Mouse (Mus musculus) liver, adult (tissue): ENCODE measurements around the gene Shkbp1.
A peak's percentile ranks its signal among the peaks of the same experiment; 100 is the strongest.

Source experiments
- GATA4 ChIP-seq: IDR thresholded peaks from 2 replicates; pipeline ENCODE4 v1.6.1; 2014; ENCODE audit warnings: mild to moderate bottlenecking, low read length; ENCODE audit not compliant: insufficient replicate concordance

The Shkbp1 gene

DNA sequence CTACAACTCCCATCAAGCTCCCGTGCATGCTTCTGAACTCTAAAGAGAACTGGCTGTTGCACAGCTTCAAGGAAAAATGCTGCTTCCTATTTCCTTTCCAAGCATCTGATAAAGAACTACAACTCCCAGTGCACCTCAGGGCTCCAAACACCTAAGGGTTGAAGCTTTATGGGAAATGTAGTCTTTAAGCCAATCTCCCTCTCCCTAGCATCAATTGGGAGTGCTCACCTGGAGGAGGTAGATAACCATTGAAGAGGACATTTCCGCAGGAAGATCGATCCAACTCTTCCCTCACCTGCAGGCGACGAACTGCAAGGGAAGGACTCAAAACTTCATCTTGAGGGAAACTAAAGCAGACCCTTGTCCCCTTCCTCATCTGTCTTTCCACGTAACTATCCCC is 1.7 kb downstream of the Shkbp1 start:
- peak; percentile 21; the same call in 1 of the 2 replicates for TF ChIP-seq GATA4

DNA sequence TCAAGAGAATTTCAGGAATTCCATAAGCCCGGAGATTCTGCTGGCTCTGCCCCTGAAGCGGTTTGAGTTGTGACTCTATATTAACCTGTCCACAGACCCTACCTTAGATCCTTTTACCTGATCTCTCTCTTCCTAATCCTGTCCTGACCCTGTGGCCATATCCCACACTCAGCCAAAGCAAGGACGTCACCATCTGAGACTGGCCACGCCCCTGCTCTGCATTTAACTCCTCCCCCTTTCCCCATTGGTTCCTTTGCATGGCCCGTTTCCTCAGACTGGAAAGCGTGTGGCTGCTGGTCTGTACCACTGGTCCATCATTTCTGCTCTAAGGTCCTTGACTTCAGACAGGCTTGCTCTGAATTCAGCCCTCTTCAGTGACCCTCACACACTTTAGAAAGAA is 10.4 kb downstream of the Shkbp1 start:
- no peak for TF ChIP-seq GATA4

- no peak for TF ChIP-seq GATA4
These were observed 13.2 kb downstream of the Shkbp1 start for GRCm38 (mm10) chr7:27342595-27342994.

DNA sequence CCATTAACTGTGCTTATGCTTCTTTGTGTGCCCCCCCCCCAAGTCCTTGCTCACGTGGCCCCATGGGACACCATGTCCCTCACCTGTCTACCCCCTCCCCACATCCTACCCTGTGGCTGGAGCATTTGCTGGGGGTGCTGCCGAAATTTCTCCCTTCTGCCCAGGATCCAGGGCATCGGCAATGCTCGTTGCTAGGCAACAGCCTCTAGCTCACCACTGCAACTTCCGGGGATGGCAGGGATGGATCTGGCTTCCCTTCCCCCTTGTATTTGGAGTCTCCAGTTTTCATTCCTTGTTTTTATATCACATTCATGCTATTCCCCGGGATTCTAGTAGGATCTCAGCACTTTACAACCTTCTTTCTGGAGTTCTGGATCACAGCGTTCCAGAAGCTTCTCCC is 16.3 kb downstream of the Shkbp1 start:
- TF ChIP-seq GATA4: no peak

GRCm38 (mm10) chr7:27339114-27339513 is 16.7 kb downstream of the Shkbp1 start:
- TF ChIP-seq GATA4: no peak

- TF ChIP-seq GATA4: no peak
These were observed 18.5 kb downstream of the Shkbp1 start, which contains the start of gene Ltbp4 for GRCm38 (mm10) chr7:27337175-27337853. Gene Ltbp4 (minus strand): TSS chr7:27337692.

GRCm38 (mm10) chr7:27335928-27336823 is 19.6 kb downstream of the Shkbp1 start:
- TF ChIP-seq GATA4: no peak

DNA sequence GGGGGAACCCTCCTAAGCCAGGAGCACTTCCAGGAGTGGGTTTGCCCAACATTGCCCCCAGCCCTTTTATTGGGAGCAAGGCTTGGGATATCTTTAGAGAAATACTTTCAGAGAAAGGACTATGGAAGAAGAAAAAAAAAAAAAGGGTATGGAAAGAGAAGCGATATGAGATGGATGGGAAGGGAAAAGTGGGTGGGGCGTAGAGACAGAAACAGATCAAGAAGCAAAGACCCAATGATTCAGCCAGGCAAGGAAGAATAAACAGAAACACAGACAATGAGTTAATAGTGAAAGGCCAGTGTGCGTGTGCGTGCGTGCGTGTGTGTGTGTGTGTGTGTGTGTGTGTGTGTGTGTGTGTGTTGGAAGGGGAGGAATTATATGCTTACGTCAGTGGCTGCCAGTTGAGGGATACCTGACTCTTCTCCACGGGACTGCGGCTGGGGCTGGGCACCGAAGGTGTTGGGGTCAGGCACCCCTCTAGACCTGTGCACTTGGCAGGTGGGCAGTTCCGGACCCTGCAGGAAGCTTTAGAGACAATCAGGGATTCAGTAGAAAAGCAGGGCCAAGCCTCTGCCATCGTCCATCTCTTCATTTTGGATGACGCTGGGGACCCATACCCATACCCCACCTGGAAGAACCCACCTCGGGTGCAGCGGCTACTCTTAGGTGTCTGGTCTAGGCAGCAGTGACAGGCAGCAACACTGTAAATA is 20.7 kb downstream of the Shkbp1 start:
- TF ChIP-seq GATA4: no peak

GRCm38 (mm10) chr7:27334405-27334911 is 21.4 kb downstream of the Shkbp1 start:
- TF ChIP-seq GATA4: peak; percentile 82; the same call in 1 of the 2 replicates

GRCm38 (mm10) chr7:27333316-27333941 is 22.4 kb downstream of the Shkbp1 start:
- no peak for TF ChIP-seq GATA4

DNA sequence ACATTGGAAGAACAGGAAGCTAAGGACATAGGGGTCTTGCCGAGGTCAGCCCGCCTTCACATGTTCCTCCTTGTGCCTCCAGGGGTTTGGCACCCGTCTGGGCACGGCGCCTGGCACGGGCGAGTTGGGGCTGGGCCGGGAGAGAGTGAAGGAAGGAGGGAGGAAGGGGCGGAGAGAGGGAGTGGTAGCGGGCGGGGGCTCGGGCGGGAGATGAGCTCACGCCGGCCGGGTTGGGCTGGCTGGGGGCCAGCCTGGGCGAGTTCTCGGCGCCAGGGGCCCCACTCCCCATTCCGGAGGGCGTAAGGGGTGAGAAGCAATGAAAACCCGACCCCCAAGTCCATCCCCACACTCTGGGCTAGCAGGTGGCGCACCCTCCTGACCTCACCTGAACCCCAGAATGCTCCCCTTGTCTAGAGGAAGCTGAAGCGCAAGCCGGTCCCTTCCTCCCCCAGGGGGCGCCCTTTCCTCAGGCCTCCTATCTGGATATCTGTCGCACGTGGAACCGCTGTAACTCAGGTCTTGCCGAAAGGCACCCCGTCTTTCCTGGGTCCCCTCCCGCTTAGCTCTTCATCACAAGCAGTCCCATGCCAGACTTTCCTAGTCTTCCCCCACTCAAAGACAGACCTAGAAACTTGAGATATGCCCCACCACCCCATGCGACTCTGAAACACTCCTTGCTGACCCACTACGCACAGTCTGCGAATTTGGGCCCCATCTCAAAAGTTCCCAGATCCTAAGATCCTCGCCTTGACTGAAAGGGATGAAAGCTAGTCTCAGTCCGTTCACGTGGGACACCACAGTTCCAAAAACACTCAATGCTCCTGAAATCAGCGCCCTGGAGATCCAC is 23.2 kb downstream of the Shkbp1 start:
- TF ChIP-seq GATA4: peak; percentile 81; the same call in 1 of the 2 replicates

DNA sequence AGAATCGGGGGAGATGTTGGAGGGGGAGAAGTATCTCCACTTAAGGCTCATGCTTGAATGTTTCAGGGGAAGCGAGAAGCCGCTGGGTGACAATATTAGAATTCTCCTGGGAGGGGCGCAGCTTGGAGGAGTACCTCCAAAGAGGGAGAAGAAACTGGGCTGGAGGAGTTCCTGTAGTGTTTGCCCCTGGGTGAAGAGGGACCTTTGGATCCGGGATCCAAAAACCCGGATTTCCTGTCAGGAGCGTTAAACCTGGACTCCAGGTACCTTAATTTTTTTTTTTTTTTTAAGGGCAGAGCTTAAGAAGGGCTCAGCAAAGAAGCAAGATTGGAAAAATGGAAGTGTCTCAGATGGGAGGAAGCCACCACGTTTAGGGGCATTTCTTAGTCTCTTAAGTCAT is 24.0 kb downstream of the Shkbp1 start:
- no peak for TF ChIP-seq GATA4

GRCm38 (mm10) chr7:27331541-27331851 is 24.3 kb downstream of the Shkbp1 start:
- no peak for TF ChIP-seq GATA4

GRCm38 (mm10) chr7:27330709-27331540 is 24.9 kb downstream of the Shkbp1 start:
- TF ChIP-seq GATA4: peak; percentile 10; the same call in 1 of the 2 replicates

DNA sequence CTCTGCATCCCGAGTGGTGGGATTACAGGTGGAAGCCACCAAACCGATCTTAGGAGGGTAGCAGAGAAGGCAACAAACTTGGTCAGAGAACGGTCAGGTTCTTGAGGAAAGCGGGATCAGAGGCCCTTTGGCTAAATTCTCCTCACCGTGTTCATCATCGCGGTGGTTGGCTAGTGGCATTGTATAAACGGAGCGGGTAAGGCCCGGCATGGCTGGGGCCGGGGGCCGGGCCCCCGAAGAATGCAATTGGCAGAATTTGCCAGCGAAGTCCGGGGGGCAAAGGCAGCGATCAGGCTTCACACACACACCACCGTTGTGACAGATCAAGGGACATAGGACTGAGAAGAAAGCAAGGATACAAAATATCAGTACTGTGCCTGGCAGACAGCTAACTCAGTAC is 25.8 kb downstream of the Shkbp1 start:
- no peak for TF ChIP-seq GATA4
